Mouse (Mus musculus) brain, embryonic 14.5 days (tissue): ENCODE measurements around the gene Tubgcp6. TPM values are rescaled to one million over a fixed set of nuclear protein-coding genes. Genes with fewer than 3 reads are reported as not detected.

Experiments
- DNase-seq: peaks from one replicate; pipeline ENCODE4 v3.0.0-alpha.2; 2011; ENCODE audit warnings: low read depth
- CTCF ChIP-seq: fragments of 200-500 bp; IDR thresholded peaks from 2 replicates; pipeline ENCODE4 v1.5.1; 2012; ENCODE audit warnings: inconsistent platforms, mild to moderate bottlenecking, moderate library complexity, borderline replicate concordance; ENCODE audit not compliant: insufficient read depth, insufficient read length; ENCODE audit errors: extremely low read depth
- POLR2A ChIP-seq: fragments of 200-500 bp; IDR thresholded peaks from 2 replicates; pipeline ENCODE4 v1.6.1; 2012; ENCODE audit warnings: mild to moderate bottlenecking, inconsistent platforms, borderline replicate concordance; ENCODE audit not compliant: poor library complexity, insufficient read depth, insufficient read length, severe bottlenecking; ENCODE audit errors: extremely low read depth
- polyA plus RNA-seq: library from polyadenylated mRNA; depleted of rRNA; stranded (reverse); fragments of >200 nt; gene quantifications from 2 replicates; pipeline ENCODE4 v1.2.3, GENCODE M21; 2012

Gene Tubgcp6
- polyA plus RNA-seq, 1 experiment, result 45.9 TPM

- no peak for TF ChIP-seq POLR2A
- DNase-seq, result no peak
Observed at GRCm38 (mm10) chr15:89147895-89148294, 25.0 kb upstream of the Tubgcp6 start.

GRCm38 (mm10) chr15:89147456-89147855 lies 24.5 kb upstream of the Tubgcp6 start:
- DNase-seq, result peak; percentile 35
- TF ChIP-seq POLR2A (no peak), CTCF (no peak)

- TF ChIP-seq POLR2A, result no peak
- TF ChIP-seq CTCF, result no peak
- peak; percentile 60 for DNase-seq
Observed at GRCm38 (mm10) chr15:89147024-89147423, 24.1 kb upstream of the Tubgcp6 start.

GRCm38 (mm10) chr15:89146537-89146936 lies 23.6 kb upstream of the Tubgcp6 start:
- peak; percentile 68 for DNase-seq
- no peak for TF ChIP-seq POLR2A
- no peak for TF ChIP-seq CTCF

- TF ChIP-seq CTCF (no peak), POLR2A (no peak)
- no peak for DNase-seq
Observed at GRCm38 (mm10) chr15:89145813-89146350, 23.0 kb upstream of the Tubgcp6 start.

GRCm38 (mm10) chr15:89144965-89145364 lies 22.1 kb upstream of the Tubgcp6 start:
- TF ChIP-seq CTCF (no peak), POLR2A (no peak)
- no peak for DNase-seq

- DNase-seq, result no peak
Observed at GRCm38 (mm10) chr15:89143134-89143533, 20.2 kb upstream of the Tubgcp6 start.

GRCm38 (mm10) chr15:89141905-89142304 lies 19.0 kb upstream of the Tubgcp6 start:
- TF ChIP-seq CTCF (no peak), POLR2A (no peak)

More at GRCm38 (mm10) chr15:89143134-89143533, 20.2 kb upstream of the Tubgcp6 start:
- no peak for TF ChIP-seq POLR2A
- TF ChIP-seq CTCF, result no peak

GRCm38 (mm10) chr15:89141443-89141842 lies 18.5 kb upstream of the Tubgcp6 start:
- DNase-seq, result no peak
- no peak for TF ChIP-seq CTCF
- TF ChIP-seq POLR2A, result no peak

More at GRCm38 (mm10) chr15:89141905-89142304, 19.0 kb upstream of the Tubgcp6 start:
- DNase-seq, result no peak

GRCm38 (mm10) chr15:89140659-89141252 lies 17.8 kb upstream of the Tubgcp6 start, which contains the start of gene Mapk12:
Gene Mapk12 (minus strand): TSS chr15:89140703.
- peak; percentile 61 for DNase-seq
- TF ChIP-seq CTCF (no peak), POLR2A (no peak)

GRCm38 (mm10) chr15:89140048-89140658 lies 17.2 kb upstream of the Tubgcp6 start:
- TF ChIP-seq POLR2A, result no peak
- TF ChIP-seq CTCF, result no peak
- peak; percentile 47 for DNase-seq

- TF ChIP-seq CTCF, result no peak
- TF ChIP-seq POLR2A, result no peak
- DNase-seq, result no peak
Observed at GRCm38 (mm10) chr15:89138531-89138930, 15.6 kb upstream of the Tubgcp6 start.

- no peak for DNase-seq
- no peak for TF ChIP-seq CTCF
- no peak for TF ChIP-seq POLR2A
Observed at GRCm38 (mm10) chr15:89138046-89138405, 15.1 kb upstream of the Tubgcp6 start.
